Mouse (Mus musculus) cerebral cortex, adult 2 months (tissue): Measurements from ENCODE around the gene Unc45b.

Source experiments
- WGBS: fragments of 180-500 bp; shearing (Covaris S2); methylation state at CpG from one replicate; pipeline ENCODE4 v1.1.7; 2018; 5-methylcytosine and 5-hydroxymethylcytosine counted together

Gene Unc45b

DNA sequence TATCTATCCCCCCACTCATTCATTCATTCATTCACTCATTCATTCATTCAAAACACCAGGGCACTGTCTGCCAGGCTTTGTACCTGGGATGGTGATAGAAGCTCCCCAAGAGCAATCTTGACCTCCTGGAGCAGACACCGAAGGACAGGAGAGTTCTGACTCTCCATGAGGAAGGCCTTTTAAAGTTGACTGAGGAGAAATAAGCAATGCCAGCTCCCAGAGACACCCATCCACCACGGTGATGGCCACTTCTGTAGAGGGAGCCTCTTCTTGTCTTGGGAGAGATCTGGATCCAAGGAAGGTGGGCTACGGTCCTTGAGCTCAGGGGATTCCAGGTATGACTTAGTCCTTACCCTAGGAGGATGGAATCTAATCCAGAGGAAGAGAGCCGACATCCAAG, at the start of gene Unc45b:
Unc45b (plus strand) TSS at position 301 of the 400 bp plus-strand sequence.
- WGBS: 86% methylated on average over 4 of the region's 4 CpGs

DNA sequence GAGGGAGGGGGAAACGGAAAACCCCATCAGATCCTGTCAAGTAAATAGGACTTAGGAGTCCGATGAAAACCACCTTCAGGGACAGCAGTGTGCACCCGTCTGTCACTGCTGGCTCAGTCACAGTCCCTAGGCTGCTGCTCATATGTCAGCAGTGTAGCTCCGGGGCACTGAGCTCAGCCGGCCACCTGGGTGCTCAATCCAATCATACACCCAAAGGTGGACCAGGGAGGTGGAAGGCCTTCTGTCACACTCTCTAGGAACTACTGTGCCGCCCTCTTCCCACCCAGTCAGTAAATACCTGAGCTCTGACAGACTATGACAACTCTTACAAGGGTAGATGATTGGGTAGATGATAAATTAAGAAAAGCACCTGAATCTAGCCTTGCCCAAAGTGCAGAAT, 49.6 kb upstream of the Unc45b start:
- WGBS: 86% methylated on average over 6 of the region's 6 CpGs

DNA sequence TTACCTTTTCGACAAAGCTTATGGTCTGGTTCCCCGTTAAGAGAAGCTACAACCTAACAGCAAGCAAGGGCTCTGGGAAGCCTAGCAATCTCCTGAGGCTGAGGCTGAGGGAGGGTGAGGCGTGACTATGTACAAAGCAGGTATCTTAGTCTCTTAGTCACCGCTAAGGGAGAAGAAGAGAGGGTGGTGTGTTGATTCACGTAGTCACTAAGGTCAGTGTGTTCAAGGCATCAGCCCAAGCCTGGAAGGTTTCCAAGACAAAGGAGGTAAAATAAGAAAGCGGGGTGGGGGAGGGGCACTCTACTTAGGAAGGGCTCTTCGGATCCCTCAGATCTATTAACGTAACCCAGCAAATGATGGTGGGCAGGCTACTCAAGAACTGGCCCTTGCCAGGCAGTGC, 48.8 kb upstream of the Unc45b start:
- 58% methylated on average over 8 of the region's 8 CpGs for WGBS

DNA sequence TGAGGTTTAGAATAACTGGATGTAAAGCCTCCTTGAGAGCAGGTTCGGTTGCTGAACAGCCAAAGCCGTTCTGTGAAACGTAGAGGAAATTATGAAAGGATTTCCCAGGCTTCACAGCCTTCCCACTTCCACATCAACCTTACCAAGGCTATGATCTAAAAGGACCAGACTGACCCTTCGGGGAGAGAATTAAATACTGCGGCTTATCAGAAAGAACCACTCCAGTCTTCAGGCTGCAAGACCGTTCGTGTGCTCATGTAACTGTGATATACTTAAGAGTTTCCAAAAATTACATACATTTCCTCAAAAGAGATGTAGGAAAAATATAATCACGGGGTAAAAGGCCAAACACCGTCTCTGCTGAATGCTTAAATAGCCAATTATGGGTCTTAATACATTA, 47.7 kb upstream of the Unc45b start:
- 82% methylated on average over 9 of the region's 9 CpGs for WGBS

- WGBS: 68% methylated on average over 2 of the region's 2 CpGs
Observed at GRCm38 (mm10) chr11:82863059-82863458, 47.3 kb upstream of the Unc45b start.

GRCm38 (mm10) chr11:82863488-82863931, 46.8 kb upstream of the Unc45b start:
- 72% methylated on average over 4 of the region's 4 CpGs for WGBS

GRCm38 (mm10) chr11:82865957-82866356, 44.4 kb upstream of the Unc45b start:
- 83% methylated on average over 10 of the region's 10 CpGs for WGBS

DNA sequence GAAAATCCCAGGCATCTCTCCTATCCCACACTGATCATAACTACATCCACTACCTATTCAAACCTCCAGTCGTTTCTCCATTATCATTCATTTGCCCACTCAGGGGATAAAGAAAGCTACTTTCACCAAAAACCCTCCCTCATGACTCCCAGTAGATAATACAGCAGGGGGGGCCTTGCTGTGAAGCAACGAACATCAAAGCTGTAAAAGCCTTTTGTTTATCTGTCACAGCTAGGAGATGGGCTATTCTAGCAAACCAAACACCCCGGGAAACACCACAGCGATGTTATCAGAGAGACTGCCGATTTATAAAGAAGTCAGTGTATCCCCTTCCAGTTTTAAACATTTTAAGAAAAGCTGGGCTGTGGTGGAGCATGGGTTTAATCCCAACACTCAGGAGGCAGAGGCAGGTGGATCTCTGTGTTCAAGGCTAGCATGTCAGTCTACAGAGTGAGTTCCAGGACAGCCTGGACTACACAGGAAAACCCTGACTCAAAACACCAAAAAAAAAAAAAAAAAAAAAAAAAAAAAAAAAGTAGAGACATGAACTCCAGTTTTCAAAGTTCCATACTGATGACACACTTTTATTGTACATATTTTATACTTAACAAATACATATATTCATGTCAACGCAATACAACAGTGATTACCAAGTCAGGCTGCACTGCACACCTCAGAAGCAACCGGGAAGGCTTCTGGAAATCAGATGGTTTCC, 43.3 kb upstream of the Unc45b start:
- 55% methylated on average over 7 of the region's 7 CpGs for WGBS

DNA sequence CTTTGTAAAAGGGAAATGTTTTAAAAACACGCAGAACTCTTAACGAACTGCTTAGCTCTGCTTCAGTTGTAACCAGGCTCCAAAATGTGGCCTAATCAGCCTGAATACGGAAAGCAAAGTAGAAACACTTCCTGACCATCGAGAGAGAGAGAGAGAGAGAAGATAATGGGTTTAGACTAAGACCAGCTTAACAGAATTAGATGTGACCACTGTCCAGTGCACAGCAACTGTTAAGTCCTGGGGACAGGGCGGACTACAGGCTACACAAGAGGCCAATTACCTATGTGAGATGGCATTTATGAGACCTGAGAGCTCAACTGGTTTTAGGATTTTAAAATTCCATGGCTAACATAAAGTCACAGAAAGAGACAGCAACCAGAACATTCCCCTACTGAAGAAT, 42.4 kb upstream of the Unc45b start:
- WGBS: 68% methylated on average over 5 of the region's 5 CpGs

GRCm38 (mm10) chr11:82869506-82870172, 40.7 kb upstream of the Unc45b start:
- 65% methylated on average over 9 of the region's 9 CpGs for WGBS

- WGBS: 3% methylated on average over 36 of the region's 36 CpGs
Observed at GRCm38 (mm10) chr11:82870173-82871030, 39.9 kb upstream of the Unc45b start.

GRCm38 (mm10) chr11:82871031-82871446, 39.3 kb upstream of the Unc45b start, which contains the start of gene Rffl:
Rffl (minus strand) TSS chr11:82871210.
- under 1% methylated on average over 43 of the region's 43 CpGs for WGBS

DNA sequence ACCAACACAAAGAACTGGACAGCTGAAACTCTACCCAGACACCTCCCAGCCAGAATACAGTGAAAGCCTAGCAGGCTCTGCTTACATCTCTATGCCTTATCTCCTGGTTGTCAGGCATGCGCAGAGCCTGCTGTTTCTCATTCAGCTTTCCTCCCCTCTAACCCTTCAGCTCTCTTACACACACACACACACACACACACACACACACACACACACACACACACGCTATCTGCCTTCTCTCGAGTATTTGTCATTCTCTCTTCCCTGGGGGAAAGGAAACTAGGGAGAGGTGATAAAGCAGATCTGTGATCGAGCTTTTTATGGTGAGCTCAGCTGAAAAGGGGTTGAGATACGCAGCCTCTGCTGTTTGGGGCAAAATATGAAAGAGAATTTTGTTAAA, 35.4 kb upstream of the Unc45b start:
- WGBS: 63% methylated on average over 5 of the region's 5 CpGs

DNA sequence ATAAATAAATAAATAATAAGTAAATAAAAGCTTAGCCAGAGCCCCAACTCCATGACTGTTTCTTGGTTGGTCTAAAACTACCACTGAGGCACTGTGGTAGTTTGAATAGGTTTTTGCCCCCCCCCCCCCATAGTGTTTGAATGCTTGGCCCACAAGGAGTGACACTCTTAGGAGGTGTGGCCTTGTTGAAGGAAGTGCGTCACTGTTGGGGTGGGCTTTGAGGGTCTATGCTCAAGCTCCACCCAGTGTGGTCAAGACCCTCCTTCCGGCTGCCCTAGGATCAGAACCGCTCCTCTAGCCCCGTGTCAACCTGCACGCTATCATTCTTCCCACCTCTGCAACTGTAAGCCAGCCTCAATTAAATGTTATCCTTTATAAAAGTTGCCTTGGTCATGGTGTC, 34.7 kb upstream of the Unc45b start:
- WGBS: 95% methylated on average over 5 of the region's 5 CpGs

GRCm38 (mm10) chr11:82877726-82878344, 32.5 kb upstream of the Unc45b start:
- 86% methylated on average over 7 of the region's 7 CpGs for WGBS

- 76% methylated on average over 8 of the region's 8 CpGs for WGBS
Observed at GRCm38 (mm10) chr11:82883180-82883579, 27.2 kb upstream of the Unc45b start.

- WGBS: 89% methylated on average over 3 of the region's 3 CpGs
Observed at GRCm38 (mm10) chr11:82886559-82886958, 23.8 kb upstream of the Unc45b start.

GRCm38 (mm10) chr11:82888491-82888946, 21.8 kb upstream of the Unc45b start:
- WGBS: 52% methylated on average over 10 of the region's 10 CpGs

- 5% methylated on average over 30 of the region's 31 CpGs for WGBS
Observed at GRCm38 (mm10) chr11:82889524-82890341, 20.6 kb upstream of the Unc45b start.

DNA sequence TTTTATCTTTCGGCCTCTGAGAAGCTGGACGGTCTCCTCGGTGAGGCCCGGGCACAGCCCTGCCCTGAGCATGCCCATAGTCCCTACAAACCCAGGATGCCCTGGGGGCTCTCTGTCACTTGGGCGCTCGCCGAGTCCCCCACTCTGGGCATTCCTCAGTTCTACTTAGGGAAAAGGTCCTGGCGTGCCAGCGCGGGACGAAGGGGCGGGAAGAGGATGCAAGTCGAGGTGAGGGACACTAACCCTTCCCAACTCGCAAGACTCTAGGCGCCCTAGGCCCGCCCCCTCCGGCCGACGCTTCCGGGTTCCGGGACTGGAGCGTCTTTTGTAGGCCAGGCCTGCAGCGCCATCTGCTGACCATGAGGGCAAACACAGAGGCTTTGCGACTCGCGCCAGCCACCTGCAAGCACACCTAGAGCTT, 20.0 kb upstream of the Unc45b start, which contains the start of gene Rad51d:
Rad51d (minus strand) TSS at position 273 of the 421 bp plus-strand sequence.
- under 1% methylated on average over 26 of the region's 26 CpGs for WGBS

DNA sequence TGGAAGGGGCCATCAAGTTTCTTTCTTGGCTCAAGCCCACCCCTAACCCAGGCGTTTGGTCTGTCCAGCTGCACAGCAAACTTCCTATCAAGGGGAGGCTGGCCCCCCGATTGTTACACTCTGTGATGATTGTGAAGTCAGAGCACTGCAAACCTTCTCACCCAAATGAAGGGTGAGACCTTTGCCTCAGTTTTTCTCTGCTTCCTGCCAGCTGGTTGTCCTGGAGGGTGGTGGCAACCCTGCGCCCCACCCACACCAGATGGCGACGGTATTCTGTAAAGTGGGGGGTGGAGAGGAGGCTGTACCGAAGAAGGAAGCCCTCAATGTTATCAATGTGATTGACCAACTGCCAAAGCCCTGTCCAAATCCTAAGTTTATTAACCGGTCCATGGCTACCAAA, 18.4 kb upstream of the Unc45b start, which contains the start of gene Fndc8:
Fndc8 (plus strand) TSS at position 189 of the 400 bp plus-strand sequence.
- 58% methylated on average over 7 of the region's 7 CpGs for WGBS
